In genomic region chr1:125100596-125100995, GRCm38 (mm10) we compare ENCODE assay signal across 26 mouse cellular contexts.
"Had no signal": no experiment of that assay in that cellular context is flagged by ENCODE, and none has a peak within 500 bp of the region (broad histone marks: within the 10 kb centered on the region; RNA-seq: fewer than 3 reads in every experiment).

No protein-coding gene starts in this region.

- H3K4me3 ChIP-seq: gastrocnemius, adult 2 months; heart, embryonic 10.5 days; heart, embryonic 12.5 days; hindbrain, embryonic 10.5 days; hindbrain, embryonic 12.5 days; layer of hippocampus, adult 2 months; left cerebral cortex, adult 2 months; limb, embryonic 10.5 days; limb, embryonic 12.5 days; liver, embryonic 13.5 days had no signal

- H3K4me1 ChIP-seq: heart, embryonic 10.5 days; heart, embryonic 12.5 days; hindbrain, embryonic 10.5 days; hindbrain, embryonic 12.5 days; limb, embryonic 10.5 days; limb, embryonic 12.5 days; liver, embryonic 13.5 days had no signal

- H3K4me2 ChIP-seq: heart, embryonic 12.5 days; hindbrain, embryonic 12.5 days; hindbrain, embryonic 14.5 days; limb, embryonic 12.5 days; liver, embryonic 11.5 days; liver, embryonic 13.5 days had no signal

- ATAC-seq: hindbrain, embryonic 16.5 days; inflammation-experienced regulatory T-cells, adult 6 months; intestine, embryonic 16.5 days had no signal

- H3K27ac ChIP-seq: gastrocnemius, adult 2 months; heart, embryonic 10.5 days; hindbrain, embryonic 10.5 days; hindbrain, embryonic 12.5 days; hindbrain, embryonic 14.5 days; layer of hippocampus, adult 2 months; left cerebral cortex, adult 2 months; limb, embryonic 10.5 days; limb, embryonic 12.5 days; liver, embryonic 13.5 days had no signal

- H3K36me3 ChIP-seq: heart, embryonic 10.5 days; heart, embryonic 12.5 days; hindbrain, embryonic 10.5 days; hindbrain, embryonic 12.5 days; limb, embryonic 10.5 days; limb, embryonic 12.5 days; liver, embryonic 13.5 days had no signal

- H3K9me3 ChIP-seq: hindbrain, embryonic 10.5 days; hindbrain, embryonic 12.5 days; limb, embryonic 10.5 days had no signal

- DNase-seq: gastrocnemius, adult 2 months; gastrocnemius, postnatal 10 days; gastrocnemius, postnatal 25 days; heart, adult 18-20 months; heart, postnatal 10 days; heart, postnatal 4 days; kidney, adult 11 months; kidney, adult 2 months; kidney, postnatal 10 days; kidney, postnatal 25 days; kidney, postnatal 4 days; liver; liver, embryonic 13.5 days had no signal

- H3K9ac ChIP-seq: heart, embryonic 12.5 days; hindbrain, embryonic 12.5 days; hindbrain, embryonic 14.5 days; limb, embryonic 12.5 days; liver, embryonic 13.5 days had no signal

- H3K27me3 ChIP-seq: heart, embryonic 12.5 days; hindbrain, embryonic 12.5 days; limb, embryonic 12.5 days; liver, embryonic 13.5 days had no signal
